Mouse (Mus musculus): ENCODE measurements around the gene Gm5431. TPM values are rescaled to one million over a fixed set of nuclear protein-coding genes. Genes with fewer than 3 reads are reported as not detected.
A peak's percentile ranks its signal among the peaks of the same experiment; 100 is the strongest.
"Not testable (repeated sequence)": the region's sequence is repeated elsewhere in the genome, so short reads cannot be mapped to it uniquely, and the experiment has no call there.

Gene Gm5431
- polyA plus RNA-seq, 1 experiment from 2014 or later: 0.14 TPM

- not testable (repeated sequence) for H3K27ac ChIP-seq (replicated peaks); H3K36me3 ChIP-seq (replicated peaks); H3K27me3 ChIP-seq (replicated peaks; ENCODE audit: low read depth, poor library complexity, severe bottlenecking); H3K9me3 ChIP-seq; H3K4me1 ChIP-seq; H3K4me3 ChIP-seq; DNase-seq (ENCODE audit: low spot score)
- 82% methylated on average over 6 of the region's 6 CpGs for WGBS
Observed at GRCm38 (mm10) chr11:48900654-48901566, 1.1 kb downstream of the Gm5431 start.

GRCm38 (mm10) chr11:48898812-48899431, 3.1 kb downstream of the Gm5431 start:
- WGBS: 77% methylated on average over 2 of the region's 2 CpGs
- no peak overlapping the region for H3K27ac ChIP-seq (replicated peaks)
- H3K27me3 ChIP-seq (replicated peaks; ENCODE audit: low read depth, poor library complexity, severe bottlenecking): no peaks in the 10 kb centered on the region
- H3K9me3 ChIP-seq: no peaks in the 10 kb centered on the region
- no peak for DNase-seq (ENCODE audit: low spot score)
- H3K4me1 ChIP-seq: no peaks in the 10 kb centered on the region
- H3K4me3 ChIP-seq: no peak overlapping the region
- no peaks in the 10 kb centered on the region for H3K36me3 ChIP-seq (replicated peaks)

DNA sequence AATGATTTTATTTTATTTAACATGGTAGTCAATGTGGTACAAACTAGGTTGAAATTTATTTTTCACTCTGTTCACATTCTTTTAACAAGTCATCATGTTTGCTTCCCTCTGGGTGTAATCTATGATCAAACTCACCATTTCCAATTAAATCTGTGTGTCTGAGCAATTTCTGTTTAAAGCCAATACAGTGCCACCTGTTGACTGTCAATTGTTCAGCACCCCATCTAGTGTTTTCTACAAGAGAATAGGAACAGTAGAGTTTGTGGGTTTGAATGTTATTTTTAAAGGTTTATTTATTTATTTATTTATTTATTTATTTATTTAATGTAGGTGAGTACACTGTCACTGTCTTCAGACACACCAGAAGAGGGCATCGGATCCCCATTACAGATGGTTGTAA, 25.3 kb downstream of the Gm5431 start:
- Histone ChIP-seq H3K4me1 (peaks cover 13% of the 10 kb centered on the region), H3K4me3 (no peak overlapping the region)

GRCm38 (mm10) chr11:48875343-48875837, 26.6 kb downstream of the Gm5431 start:
- not testable (repeated sequence) for DNase-seq (ENCODE audit: low spot score); H3K27ac ChIP-seq (replicated peaks); H3K9me3 ChIP-seq; H3K4me3 ChIP-seq; H3K36me3 ChIP-seq (replicated peaks)
- WGBS: 85% methylated on average over 1 of the region's 1 CpGs
- H3K27me3 ChIP-seq (replicated peaks; ENCODE audit: low read depth, poor library complexity, severe bottlenecking): peaks cover 22% of the 10 kb centered on the region
- H3K4me1 ChIP-seq: peaks cover 25% of the 10 kb centered on the region

More for the DNA sequence above, 25.3 kb downstream of the Gm5431 start:
- Histone ChIP-seq H3K9me3 (no peaks in the 10 kb centered on the region), H3K27ac (replicated peaks) (no peak overlapping the region), H3K36me3 (replicated peaks) (no peaks in the 10 kb centered on the region), H3K27me3 (replicated peaks; ENCODE audit: low read depth, poor library complexity, severe bottlenecking) (peaks cover 18% of the 10 kb centered on the region)
- 82% methylated on average over 1 of the region's 1 CpGs for WGBS
- no peak for DNase-seq (ENCODE audit: low spot score)

DNA sequence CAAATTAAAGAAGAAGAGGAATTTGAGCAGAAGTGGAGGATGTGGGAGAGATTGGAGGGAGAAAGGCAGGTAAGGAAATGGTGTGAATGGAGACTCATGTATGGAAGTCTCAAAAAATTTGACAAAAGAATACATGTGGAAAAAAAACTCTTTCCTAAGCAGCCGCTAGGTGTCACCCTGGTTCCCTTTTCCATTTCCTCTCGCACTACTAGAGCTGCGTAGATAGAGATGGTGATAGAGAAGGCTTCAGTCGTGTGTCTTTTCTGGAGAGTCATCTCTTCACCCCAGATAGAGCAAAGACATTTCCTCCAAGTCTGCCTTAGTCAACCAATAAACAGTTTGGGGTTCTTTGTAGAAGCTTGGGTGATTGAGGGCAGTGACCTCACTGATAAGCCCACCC, 27.5 kb downstream of the Gm5431 start:
- Histone ChIP-seq H3K9me3 (no peaks in the 10 kb centered on the region), H3K4me3 (no peak overlapping the region), H3K36me3 (replicated peaks) (no peaks in the 10 kb centered on the region), H3K4me1 (peaks cover 25% of the 10 kb centered on the region), H3K27ac (replicated peaks) (no peak overlapping the region), H3K27me3 (replicated peaks; ENCODE audit: low read depth, poor library complexity, severe bottlenecking) (peaks cover 27% of the 10 kb centered on the region)
- peak; percentile 56 for DNase-seq (ENCODE audit: low spot score)
- 3% methylated on average over 4 of the region's 4 CpGs for WGBS

DNA sequence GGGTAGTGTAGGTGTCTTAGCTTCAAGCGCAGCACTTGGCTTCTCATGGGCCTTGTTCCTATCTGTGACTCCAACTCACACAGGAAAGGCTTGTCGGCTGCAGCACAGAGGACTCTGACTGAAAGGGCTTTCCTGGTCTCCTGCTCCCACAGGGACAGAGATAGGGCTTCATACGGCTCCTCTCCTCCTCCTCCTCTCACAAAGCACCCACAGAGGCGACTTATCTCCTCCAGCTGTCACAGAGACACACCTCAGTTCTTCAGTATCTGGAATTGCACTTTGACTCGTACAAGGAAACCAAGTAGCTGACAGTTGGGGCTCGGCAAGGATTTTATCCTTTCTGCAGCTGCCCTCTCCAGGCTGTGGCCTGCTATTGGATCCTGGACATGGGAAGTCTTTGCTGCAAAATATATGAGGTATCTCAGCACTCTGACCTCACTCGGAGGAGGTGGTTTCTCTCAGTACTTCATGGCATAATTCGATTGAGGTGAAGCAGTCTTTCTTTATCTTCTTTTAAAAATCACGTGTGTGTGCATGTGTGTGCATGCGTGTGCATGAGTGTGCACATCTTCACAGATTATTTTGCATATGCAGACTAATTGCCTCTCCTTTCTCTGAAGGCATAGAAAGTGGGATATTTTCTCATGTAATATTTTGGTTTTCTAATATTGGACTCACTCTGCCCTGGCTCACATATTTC, 28.3 kb downstream of the Gm5431 start:
- 78% methylated on average over 10 of the region's 10 CpGs for WGBS

DNA sequence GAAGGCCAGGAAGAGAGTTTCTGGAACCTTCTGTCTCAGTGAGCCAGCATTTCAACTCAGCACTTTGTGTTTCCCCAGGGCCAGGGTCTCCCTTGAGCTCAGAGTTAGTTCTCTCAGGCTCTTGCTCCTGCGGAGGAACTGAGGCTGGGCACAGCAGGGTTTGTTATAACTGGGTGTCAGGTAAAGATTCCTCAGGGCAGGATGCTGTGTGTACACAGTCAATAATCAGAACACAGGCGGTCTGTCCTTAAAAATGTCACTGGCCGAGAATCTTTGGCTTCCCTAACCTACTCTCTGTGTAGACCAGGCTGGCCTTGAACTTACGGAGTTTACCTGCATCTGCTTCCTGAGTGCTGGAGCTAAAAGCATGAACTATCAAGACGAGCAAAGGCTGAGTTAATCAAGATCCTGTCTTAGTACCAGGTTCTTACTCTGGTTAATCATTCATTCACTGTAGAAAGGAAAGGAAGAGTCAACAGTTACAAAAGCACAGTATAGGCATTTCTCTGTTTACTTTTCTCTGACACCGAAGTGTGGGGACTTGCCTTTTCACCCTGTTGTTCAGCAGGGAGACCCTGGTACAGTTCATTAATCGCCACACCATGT, 29.2 kb downstream of the Gm5431 start:
- no peak for DNase-seq (ENCODE audit: low spot score)
- H3K27me3 ChIP-seq (replicated peaks; ENCODE audit: low read depth, poor library complexity, severe bottlenecking): peaks cover 31% of the 10 kb centered on the region
- H3K4me1 ChIP-seq: peaks cover 25% of the 10 kb centered on the region
- H3K27ac ChIP-seq (replicated peaks): peak overlapping the region; percentile 40; the same call in 1 of the 2 replicates
- WGBS: 76% methylated on average over 7 of the region's 7 CpGs
- H3K4me3 ChIP-seq: 0 out of 2 replicates have a peak overlapping the region, but pooled peaks have one; percentile 59
- H3K9me3 ChIP-seq: no peaks in the 10 kb centered on the region
- H3K36me3 ChIP-seq (replicated peaks): no peaks in the 10 kb centered on the region

More for the DNA sequence above, 28.3 kb downstream of the Gm5431 start:
- no peak for DNase-seq (ENCODE audit: low spot score)
- Histone ChIP-seq H3K9me3 (no peaks in the 10 kb centered on the region), H3K4me3 (no peak overlapping the region), H3K27ac (replicated peaks) (no peak overlapping the region), H3K27me3 (replicated peaks; ENCODE audit: low read depth, poor library complexity, severe bottlenecking) (peaks cover 31% of the 10 kb centered on the region), H3K4me1 (peaks cover 25% of the 10 kb centered on the region), H3K36me3 (replicated peaks) (no peaks in the 10 kb centered on the region)

- peaks cover 31% of the 10 kb centered on the region for H3K27me3 ChIP-seq (replicated peaks; ENCODE audit: low read depth, poor library complexity, severe bottlenecking)
- DNase-seq (ENCODE audit: low spot score): peak; percentile 34
- peak overlapping the region; percentile 59 for H3K4me3 ChIP-seq
- H3K9me3 ChIP-seq: no peaks in the 10 kb centered on the region
- no peaks in the 10 kb centered on the region for H3K36me3 ChIP-seq (replicated peaks)
- peak overlapping the region; percentile 40; the same call in 1 of the 2 replicates for H3K27ac ChIP-seq (replicated peaks)
- peaks cover 25% of the 10 kb centered on the region for H3K4me1 ChIP-seq
- WGBS: 6% methylated on average over 17 of the region's 17 CpGs
Observed at GRCm38 (mm10) chr11:48871817-48872541, 30.0 kb downstream of the Gm5431 start.

DNA sequence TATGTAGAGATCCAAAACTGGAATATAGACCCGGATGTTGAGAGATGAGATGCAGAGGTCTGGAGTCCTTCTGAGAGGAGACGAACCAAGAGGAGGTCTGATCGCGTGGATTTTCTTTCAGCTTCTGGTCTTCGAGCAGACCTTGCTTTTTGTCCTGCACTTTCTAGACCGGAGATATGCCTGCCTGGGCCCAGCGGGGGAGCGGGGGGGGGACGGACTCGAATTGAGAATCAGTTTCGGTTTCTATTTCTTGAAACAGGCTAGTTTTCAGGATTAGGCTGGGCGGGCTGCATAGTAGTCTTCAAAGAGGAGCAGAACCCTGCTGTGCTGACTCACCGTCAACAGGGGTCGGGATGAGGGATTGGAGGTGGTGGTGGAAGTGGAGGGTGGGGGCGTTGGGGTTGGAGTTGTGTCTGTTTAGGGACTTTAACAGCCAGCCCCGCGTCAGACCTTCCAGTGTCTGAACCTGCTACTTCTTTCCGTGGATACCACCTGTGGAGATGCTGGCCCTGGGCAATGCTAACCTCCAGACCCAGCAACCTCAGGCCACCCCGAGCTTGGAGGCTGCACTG, 30.7 kb downstream of the Gm5431 start, which contains the start of gene Irgm1:
Gene Irgm1 (minus strand): TSS at position 483 of the 572 bp plus-strand sequence.
- Histone ChIP-seq H3K27ac (replicated peaks) (peak within 1 kb of the TSS; percentile 66; the same call in 1 of the 2 replicates), H3K9me3 (no peaks in the 10 kb centered on the region), H3K27me3 (replicated peaks; ENCODE audit: low read depth, poor library complexity, severe bottlenecking) (peaks cover 31% of the 10 kb centered on the region), H3K4me3 (peak within 1 kb of the TSS; percentile 59), H3K36me3 (replicated peaks) (no peaks in the 10 kb centered on the region), H3K4me1 (peaks cover 25% of the 10 kb centered on the region)
- DNase-seq (ENCODE audit: low spot score): peak; percentile 52
- WGBS: 2% methylated on average over 19 of the region's 19 CpGs

GRCm38 (mm10) chr11:48870781-48871180, 31.2 kb downstream of the Gm5431 start:
- H3K27ac ChIP-seq (replicated peaks): peak overlapping the region; percentile 66; the same call in 1 of the 2 replicates
- 35% methylated on average over 7 of the region's 7 CpGs for WGBS

DNA sequence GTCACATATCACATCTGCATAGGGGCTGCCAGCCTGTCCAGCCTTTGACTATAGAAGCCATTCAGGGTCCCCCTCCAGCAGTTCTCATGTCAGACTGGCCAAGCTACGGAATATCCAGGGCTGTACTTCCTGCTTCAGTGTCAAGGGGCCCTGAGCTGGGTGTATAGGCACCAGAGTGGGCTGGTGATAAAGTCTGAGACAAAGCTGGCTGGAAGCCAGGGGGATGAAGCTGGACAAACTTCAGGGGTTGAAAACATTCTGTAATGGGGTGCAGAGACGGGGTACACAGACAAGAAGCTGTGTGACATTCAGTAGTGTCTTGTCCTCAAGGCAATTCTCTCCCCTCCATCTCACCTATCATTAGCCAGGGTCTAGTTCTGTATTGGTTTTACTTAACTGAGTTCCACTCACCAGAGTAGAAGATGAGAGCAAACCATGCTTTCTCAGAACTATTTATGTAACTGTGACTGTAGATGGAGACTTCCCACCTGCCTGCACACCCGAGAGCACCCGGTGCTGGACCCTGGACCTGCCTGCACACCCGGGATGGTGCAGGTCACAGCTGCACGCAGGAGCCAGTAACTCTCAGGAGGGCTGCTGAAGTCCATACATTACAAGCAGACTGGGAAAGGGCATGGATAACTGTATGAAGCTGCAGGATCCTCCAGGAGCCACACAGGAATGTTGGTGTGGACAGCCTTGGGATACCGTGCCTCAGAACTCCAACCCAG, 32.5 kb downstream of the Gm5431 start:
- no peaks in the 10 kb centered on the region for H3K9me3 ChIP-seq
- DNase-seq (ENCODE audit: low spot score): no peak
- H3K4me1 ChIP-seq: peaks cover 22% of the 10 kb centered on the region
- no peak overlapping the region for H3K27ac ChIP-seq (replicated peaks)
- 72% methylated on average over 7 of the region's 7 CpGs for WGBS
- peaks cover 31% of the 10 kb centered on the region for H3K27me3 ChIP-seq (replicated peaks; ENCODE audit: low read depth, poor library complexity, severe bottlenecking)
- no peak overlapping the region for H3K4me3 ChIP-seq
- H3K36me3 ChIP-seq (replicated peaks): no peaks in the 10 kb centered on the region

More at GRCm38 (mm10) chr11:48870781-48871180, 31.2 kb downstream of the Gm5431 start:
- Histone ChIP-seq H3K4me1 (peaks cover 25% of the 10 kb centered on the region), H3K4me3 (peak overlapping the region; percentile 59), H3K27me3 (replicated peaks; ENCODE audit: low read depth, poor library complexity, severe bottlenecking) (peaks cover 31% of the 10 kb centered on the region), H3K9me3 (no peaks in the 10 kb centered on the region), H3K36me3 (replicated peaks) (no peaks in the 10 kb centered on the region)
- DNase-seq (ENCODE audit: low spot score): no peak

Data from embryonic facial prominence, embryonic 10.5 days (tissue).